Mouse (Mus musculus): ENCODE results near the gene C8b.
A peak's percentile ranks its signal among the peaks of the same experiment; 100 is the strongest.

Gene C8b

GRCm38 (mm10) chr4:104766065-104766464 is at the start of gene C8b:
TSS of gene C8b (plus strand) at chr4:104766317.
- no peak for DNase-seq

- no peak for DNase-seq
These were observed 49.6 kb upstream of the C8b start for GRCm38 (mm10) chr4:104716506-104716905.

DNA sequence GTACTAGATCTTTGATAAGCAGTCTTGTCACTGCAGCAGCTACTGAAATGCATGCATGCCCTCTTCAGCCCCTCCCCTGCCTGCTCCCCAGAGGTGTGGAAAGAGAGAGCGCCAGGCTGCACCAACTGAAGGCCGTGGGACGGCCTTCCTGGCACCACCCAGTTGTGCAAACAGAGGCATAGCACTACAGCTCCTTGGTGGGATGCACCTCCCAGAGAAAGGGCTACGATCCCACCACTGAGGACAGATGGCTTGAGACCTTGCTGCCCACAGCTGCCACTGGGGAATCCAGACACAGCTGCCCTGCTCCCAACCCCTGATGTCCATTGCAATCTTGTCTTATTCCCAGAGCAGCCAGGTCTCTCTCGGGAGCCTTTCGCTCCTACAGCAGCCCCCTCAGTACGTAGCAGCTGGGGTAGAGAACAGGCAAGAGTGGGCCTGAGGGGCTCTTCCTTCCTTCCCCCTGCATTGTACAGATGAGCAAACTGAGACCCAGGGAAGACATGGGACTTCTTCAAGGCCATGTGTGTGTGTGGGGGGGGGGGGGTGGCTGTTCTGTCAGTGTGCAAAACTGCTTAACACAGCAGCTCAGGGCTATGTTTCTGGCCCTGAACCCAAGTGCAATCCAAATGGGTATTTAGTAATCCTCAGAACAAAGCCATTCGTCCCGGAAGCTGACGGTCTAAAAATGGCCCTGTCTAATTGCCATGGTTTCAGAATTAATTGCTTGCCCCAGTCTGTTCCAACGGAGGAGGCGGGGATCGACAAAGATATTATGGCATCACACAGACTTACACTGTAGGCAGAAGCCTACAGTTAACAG is 46.9 kb upstream of the C8b start:
- DNase-seq = no peak

- DNase-seq = no peak
These were observed 42.5 kb upstream of the C8b start for GRCm38 (mm10) chr4:104723527-104724045.

- peak; percentile 18 to 27 for DNase-seq
These were observed 41.9 kb upstream of the C8b start for GRCm38 (mm10) chr4:104724258-104724657.

DNA sequence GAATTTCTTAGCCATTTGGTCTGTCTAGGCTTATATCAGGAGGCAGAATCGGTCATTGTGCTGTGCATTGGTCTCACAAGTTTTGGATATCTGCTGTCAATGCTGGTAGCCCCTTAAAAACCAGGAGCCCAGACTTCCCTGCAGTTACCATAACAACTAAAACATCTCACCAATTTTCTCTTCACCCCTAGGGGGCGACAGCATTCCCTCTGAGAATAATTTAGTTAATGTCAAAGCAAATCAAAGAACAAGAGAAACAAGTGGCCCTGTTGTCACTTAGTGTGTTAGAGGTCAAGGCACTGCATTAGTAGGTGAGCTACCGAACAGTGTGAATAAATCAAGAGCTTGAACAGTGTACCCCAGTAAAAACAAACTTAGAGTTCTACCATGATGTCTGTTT is 40.4 kb upstream of the C8b start:
- peak; percentile 19 to 44 for DNase-seq

GRCm38 (mm10) chr4:104729185-104729584 is 36.9 kb upstream of the C8b start:
- DNase-seq = no peak

GRCm38 (mm10) chr4:104746500-104746899 is 19.6 kb upstream of the C8b start:
- no peak for DNase-seq

DNA sequence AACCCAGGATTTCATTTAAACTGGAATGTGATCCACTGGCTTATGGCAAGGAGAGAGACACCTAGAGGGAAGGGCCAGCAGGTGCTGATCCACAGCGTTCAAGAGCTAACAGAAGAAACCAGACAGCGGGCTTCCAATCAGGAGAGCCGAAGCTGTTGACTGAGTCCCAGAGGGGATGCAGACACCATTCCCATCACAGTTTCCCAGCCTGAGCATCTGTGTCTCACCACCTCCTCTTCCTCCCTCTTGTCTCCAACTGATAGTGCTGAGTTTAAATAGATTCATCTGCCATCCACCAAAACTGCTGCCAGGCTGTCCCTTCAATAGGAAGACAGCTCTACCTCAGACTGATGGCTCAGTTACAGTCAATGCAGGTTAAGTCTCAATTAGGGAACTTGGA is 12.0 kb upstream of the C8b start:
- no peak for DNase-seq

DNA sequence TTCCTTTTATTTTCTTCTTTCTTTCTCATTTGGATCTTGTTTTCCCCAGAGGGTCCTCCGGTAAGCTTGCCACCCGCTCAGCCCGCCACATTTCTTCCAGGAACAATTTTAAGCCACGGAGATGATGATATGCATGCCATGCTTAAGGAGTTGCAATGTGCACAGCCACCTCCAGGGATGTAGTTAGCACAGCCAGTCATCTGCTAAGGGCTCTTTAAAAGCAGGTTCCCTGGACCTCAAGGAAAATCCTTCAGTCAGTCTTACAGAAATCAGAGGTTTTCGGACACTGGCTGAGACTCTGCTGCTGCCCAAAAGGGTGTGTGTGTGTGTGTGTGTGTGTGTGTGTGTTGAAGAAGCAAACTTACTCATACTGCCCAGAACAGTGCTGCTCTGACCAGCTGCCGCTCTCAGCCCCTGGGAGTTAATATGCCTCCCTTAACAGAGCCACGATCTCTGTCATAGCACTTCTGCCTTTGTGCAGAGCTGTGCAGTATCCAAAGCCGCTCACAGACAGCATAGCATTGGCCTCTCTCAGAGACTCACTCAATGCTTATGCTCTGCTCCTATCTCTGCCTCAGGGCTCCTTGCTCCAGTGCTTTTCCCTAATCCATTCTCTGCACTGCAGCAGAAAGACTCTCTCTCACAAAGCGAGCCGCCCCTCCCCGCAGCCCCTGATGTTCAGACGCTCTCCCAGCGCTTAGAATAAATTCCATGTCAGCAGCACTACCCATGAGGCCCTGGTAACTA is 5.1 kb upstream of the C8b start:
- DNase-seq = no peak

DNA sequence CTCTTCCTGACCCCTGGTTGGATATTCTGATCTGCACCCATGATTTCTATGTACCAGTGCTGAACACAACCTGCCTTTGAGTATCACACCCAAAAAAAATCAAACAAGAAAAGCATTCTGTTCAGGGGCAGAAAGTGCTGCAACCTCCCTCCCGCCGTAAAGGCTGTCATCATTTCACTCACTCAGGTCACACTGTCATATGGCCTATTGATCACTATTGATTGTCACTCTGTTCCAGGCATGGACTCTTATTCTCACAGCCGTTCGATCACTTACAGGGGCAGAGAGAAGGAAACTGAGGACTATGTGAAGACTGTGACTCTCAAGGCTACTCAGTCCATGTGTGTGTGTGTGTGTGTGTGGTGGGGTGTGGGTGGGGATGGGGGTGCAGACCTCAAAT is 2.1 kb downstream of the C8b start:
- DNase-seq = no peak

GRCm38 (mm10) chr4:104769602-104770001 is 3.5 kb downstream of the C8b start:
- no peak for DNase-seq

DNA sequence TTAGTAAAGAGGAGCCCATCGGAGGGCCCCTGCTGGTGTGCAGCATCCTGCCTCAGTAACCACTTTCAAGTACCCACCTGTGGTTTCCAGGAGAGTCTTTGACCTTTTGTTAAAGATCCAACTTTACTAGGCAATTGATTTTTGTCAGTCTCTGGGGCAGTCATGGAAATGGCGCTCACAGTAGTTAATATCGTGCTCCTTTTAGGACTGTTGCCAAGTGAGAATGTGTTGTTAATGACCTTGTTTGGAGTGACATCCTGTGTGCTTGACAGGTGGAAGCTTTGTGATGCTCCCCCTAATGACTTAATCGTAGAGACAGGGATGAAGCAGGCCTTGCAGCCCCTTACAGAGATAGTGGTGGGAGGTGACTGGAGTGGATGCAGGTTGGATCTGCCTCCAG is 4.2 kb downstream of the C8b start:
- DNase-seq = no peak

DNA sequence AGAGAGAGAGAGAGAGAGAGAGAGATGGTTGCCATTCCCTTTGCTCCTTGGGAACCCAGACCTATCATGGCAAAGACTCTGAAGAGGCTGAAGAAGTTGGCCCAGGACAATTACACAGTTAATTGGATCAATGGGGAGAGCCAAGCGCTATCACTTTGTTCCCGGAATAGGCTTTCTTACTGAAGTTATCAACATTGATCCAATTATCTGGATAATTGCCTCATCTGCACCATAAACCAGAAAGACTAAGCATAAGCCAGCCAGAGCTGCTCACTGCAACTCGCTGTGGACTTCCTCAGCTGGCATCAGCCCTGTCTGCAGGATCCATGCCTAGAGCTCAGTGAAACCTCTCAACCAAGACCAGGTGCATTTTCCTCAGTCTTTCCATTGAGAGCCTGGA is 9.5 kb downstream of the C8b start:
- no peak for DNase-seq

- no peak for DNase-seq
These were observed 13.3 kb downstream of the C8b start for GRCm38 (mm10) chr4:104779460-104779859.

DNA sequence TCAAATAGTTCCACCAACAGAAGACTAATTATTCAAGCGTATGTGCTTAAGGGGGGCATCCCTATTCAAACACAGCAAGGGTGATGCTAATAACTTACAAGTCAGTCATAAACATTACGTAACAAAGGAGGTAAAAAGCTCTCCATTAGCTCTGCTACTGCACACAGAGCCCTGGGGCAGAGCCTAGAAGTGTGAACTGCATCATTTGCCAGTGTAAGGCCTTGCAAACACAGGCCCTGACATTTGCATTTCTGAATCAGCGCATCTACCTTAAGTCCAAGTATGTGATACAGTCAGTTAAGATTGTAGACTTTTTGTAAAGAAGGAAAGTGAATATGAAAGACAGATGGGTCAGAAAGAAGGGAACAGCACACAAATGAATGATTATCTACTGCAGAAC is 15.3 kb downstream of the C8b start:
- DNase-seq = no peak

DNA sequence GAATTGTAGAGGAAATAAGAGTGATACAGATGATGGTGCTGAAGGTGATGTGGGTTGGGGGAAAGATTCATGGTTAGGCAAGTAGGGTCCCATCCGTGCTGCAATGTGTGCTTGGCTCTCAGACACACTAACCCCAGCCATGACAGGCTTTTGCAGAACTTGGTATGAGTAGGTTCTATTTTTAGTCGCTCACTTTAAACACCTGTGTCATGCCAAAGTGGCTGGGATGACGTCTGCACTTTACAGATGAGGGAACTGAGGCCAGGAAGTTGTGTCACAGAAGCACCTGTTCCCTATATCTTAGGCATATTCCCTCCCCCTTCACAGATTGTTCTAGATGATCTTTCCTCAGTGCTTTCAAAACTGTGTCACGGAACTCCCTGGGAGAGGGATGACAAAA is 16.2 kb downstream of the C8b start:
- DNase-seq = no peak

DNA sequence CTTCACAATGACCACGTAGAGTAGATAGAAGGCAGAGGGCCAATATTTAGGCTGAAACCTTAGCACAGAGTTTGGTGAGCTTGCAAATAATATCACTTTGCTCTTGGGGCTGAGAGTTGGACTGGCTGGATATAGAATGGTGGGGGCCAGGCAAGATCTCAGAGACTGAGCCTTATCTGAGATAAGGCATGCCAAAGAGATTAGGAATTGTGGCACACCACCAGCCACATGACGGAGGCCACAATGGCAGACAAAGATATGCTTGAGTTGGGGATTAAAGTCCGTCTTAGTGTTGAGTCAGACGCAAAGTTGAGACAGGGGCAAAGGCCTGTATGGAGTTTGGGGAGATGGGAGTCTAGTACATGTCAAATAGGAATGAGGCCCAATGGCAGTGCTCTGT is 26.0 kb downstream of the C8b start:
- no peak for DNase-seq

DNA sequence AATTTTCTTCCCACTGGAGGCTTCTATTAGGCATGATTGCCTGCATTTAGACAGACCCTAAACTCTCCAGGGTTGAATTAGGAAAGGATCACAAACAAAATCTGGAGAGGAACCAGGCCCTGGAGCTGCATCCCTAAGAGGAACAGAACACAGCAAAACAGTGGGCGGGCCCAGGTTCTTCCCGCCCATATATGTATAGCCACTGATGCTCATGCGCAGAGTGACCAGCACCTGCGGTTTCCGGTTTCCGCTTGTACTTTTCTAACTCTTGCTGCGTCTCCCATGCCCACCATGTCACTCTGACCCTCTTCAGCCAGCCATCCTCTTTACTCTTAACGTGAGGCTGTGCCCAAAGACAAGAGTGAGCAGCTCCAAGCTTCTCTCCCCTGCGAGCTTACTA is 32.8 kb downstream of the C8b start:
- DNase-seq = no peak

- DNase-seq = no peak
These were observed 35.5 kb downstream of the C8b start for GRCm38 (mm10) chr4:104801625-104802024.

DNA sequence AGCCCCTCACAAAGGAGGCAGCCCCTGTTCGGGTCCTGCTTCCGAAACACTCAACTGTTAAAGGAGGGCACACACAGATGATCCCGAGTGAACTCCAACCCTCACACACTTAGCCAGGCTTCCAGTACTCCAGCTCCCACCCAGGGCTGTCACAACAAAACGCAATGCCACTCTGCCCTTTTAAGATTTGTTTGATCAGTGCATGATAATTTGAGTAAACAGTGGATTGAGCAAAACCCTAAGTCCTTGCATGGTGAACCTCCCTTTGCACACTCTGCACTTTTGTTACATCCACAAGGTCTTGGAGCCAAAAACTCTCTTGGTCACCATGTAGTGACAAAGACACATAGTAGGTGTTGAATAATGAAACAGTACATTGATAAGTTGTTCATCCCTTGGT is 38.0 kb downstream of the C8b start:
- DNase-seq = no peak

- DNase-seq = no peak
These were observed 39.5 kb downstream of the C8b start for GRCm38 (mm10) chr4:104805414-104806257.

DNA sequence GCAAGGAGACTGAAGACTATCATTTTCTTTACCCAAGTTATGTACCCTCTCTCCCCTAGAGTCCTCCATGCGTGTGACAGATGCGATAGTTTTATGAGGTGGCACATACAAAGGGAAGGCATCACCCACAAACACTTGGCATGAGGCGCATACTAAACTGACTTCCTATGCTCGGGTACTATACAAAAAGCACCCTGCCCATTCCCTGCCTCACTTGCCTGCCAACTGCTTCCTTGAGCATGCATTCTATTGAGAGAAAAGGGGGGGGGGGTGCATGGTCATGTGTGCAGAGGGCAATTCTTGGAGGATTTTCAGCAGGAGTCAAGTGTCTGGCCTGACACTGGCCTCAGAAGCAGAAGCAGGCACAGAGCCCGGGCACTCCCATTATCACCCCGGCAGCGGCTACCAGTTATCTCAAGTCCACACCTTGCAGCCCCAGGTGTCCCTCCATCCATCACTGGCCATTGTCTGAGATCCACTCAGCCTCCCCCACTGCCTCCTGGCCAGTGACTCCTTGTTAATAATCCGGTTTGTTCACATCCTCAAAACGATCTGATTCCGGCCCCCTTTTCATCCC is 44.7 kb downstream of the C8b start:
- DNase-seq = no peak

Data from cerebellum, adult 18-20 months (tissue).